Mouse (Mus musculus): Measurements from ENCODE around the gene Vmp1.

DNA sequence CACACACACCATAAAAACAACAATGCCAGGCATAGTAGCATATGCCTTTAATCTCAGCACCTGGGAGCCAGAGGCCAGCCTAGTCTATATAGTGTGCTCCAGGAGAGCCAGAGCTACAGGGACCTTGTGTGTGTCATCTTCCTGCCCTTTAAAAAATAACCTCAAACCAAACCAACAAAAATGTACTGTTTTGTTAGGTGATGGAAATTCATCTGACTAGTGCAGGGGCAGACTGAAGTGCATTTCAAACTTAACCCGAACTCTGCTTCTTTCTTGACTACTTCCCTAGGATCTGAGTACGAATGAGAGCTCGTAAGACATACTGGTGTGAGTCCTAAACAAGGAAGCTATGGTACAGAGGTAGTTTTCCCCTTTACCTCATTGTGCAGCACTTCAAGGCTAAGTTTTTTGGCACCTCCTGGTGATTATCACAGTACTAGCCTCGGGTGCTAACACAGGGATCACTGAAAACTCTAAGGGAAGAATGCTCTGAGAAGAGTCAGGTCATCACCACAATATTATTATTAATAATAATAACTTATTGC lies 92.3 kb downstream of the Vmp1 start:
- TF ChIP-seq CTCF (IDR thresholded peaks at IDR 0.05; ENCODE audit: control insufficient read depth, insufficient read depth, insufficient read length) (no peak), USF1 (IDR thresholded peaks at IDR 0.05; ENCODE audit: low read depth) (no peak), CEBPB (IDR thresholded peaks at IDR 0.05; ENCODE audit: low read depth) (no peak), MAX (IDR thresholded peaks at IDR 0.05) (no peak), MYOG (IDR thresholded peaks at IDR 0.05; ENCODE audit: control insufficient read depth, extremely low read depth, insufficient read length) (no peak), FOSL1 (IDR thresholded peaks at IDR 0.05; ENCODE audit: insufficient read depth, low read length, poor library complexity, severe bottlenecking) (no peak), MYOD1 (IDR thresholded peaks at IDR 0.05; ENCODE audit: control insufficient read depth, insufficient read length, low read depth) (no peak)

All from C2C12 (cell line).